Mouse (Mus musculus) liver, adult 2 months (tissue): ENCODE measurements around the gene Med11. TPM values are rescaled to one million over a fixed set of nuclear protein-coding genes. Genes with fewer than 3 reads are reported as not detected.

Experiments used
- DNase-seq: peaks from one replicate; pipeline ENCODE4 v3.0.0-alpha.2; 2011; ENCODE audit warnings: low read depth, low spot score; ENCODE audit errors: extremely low read depth
- H3K27ac ChIP-seq: fragments of 200-500 bp; replicated peaks from 2 replicates; pipeline ENCODE4 v1.5.1; 2012; ENCODE audit warnings: low read depth, mild to moderate bottlenecking, control low read depth, inconsistent platforms, low read length; ENCODE audit not compliant: insufficient read depth
- H3K27me3 ChIP-seq: fragments of 200-500 bp; 2 replicates; pipeline ENCODE4 v1.6.1; 2012; ENCODE audit warnings: mild to moderate bottlenecking, moderate library complexity, low read length, inconsistent platforms; ENCODE audit not compliant: control insufficient read depth, insufficient read depth
- H3K36me3 ChIP-seq: fragments of 200-500 bp; 2 replicates; pipeline ENCODE4 v1.6.1; 2012; ENCODE audit warnings: low read length, inconsistent platforms; ENCODE audit not compliant: control insufficient read depth, insufficient read depth
- H3K4me1 ChIP-seq: fragments of 200-500 bp; 2 replicates; pipeline ENCODE4 v1.6.1; 2011; ENCODE audit warnings: low read length; ENCODE audit not compliant: control insufficient read depth, insufficient read depth
- H3K4me3 ChIP-seq: fragments of 200-500 bp; 2 replicates; pipeline ENCODE4 v1.5.1; 2011; ENCODE audit warnings: low read depth, mild to moderate bottlenecking, control low read depth, low read length, moderate library complexity; ENCODE audit not compliant: insufficient read depth
- H3K79me2 ChIP-seq: fragments of 200-500 bp; 2 replicates; pipeline ENCODE4 v1.6.1; 2012; ENCODE audit warnings: inconsistent platforms, mild to moderate bottlenecking, low read length, moderate library complexity; ENCODE audit not compliant: control insufficient read depth, insufficient read depth
- H3K9ac ChIP-seq: fragments of 200-500 bp; 2 replicates; pipeline ENCODE4 v1.6.1; 2012; ENCODE audit warnings: low read depth, mild to moderate bottlenecking, control low read depth, inconsistent platforms, low read length
- CTCF ChIP-seq: fragments of 200-500 bp; IDR thresholded peaks from 2 replicates; pipeline ENCODE4 v1.5.1; 2011; ENCODE audit warnings: low read depth, low read length, control low read depth
- POLR2A ChIP-seq: fragments of 200-500 bp; IDR thresholded peaks from 2 replicates; pipeline ENCODE4 v1.6.1; 2011; ENCODE audit warnings: low read length, control low read depth; ENCODE audit not compliant: insufficient read depth; ENCODE audit errors: extremely low read depth
- WGBS: fragments of 180-500 bp; shearing (Covaris S2); methylation state at CpG from one replicate; pipeline ENCODE4 v1.1.7; 2018; 5-methylcytosine and 5-hydroxymethylcytosine counted together
- polyA plus RNA-seq: library from polyadenylated mRNA; depleted of rRNA; stranded (reverse); fragments of >200 nt; gene quantifications from 2 replicates; pipeline ENCODE4 v1.2.3, GENCODE M21; 2012; rRNA removed
- total RNA-seq: library from RNA; depleted of rRNA; stranded (reverse); fragments of >200 nt; gene quantifications from 2 replicates; pipeline ENCODE4 v1.2.3, GENCODE M21; 2014; rRNA removed

Gene Med11
- total RNA-seq (11.2 and 13.3 TPM in 2 replicates), polyA plus RNA-seq (9.4 and 10.4 TPM in 2 replicates)

- Histone ChIP-seq H3K27ac (peak within 1 kb of the TSS; percentile 94), H3K36me3 (0 out of 2 replicates have a peak, but pooled peaks cover 2% of the 10 kb centered on the region), H3K9ac (peak within 1 kb of the TSS; percentile 88), H3K4me3 (peak within 1 kb of the TSS; percentile 82), H3K79me2 (no peaks in the 10 kb centered on the region), H3K27me3 (no peaks in the 10 kb centered on the region), H3K4me1 (no peaks in the 10 kb centered on the region)
- TF ChIP-seq CTCF (peak; percentile 95), POLR2A (peak; percentile 28; the same call in 1 of the 2 replicates)
- WGBS: under 1% methylated on average over 46 of the region's 46 CpGs
- DNase-seq: peak; percentile 93
Observed at GRCm38 (mm10) chr11:70451797-70452498, at the start of gene Med11. Med11 (plus strand) TSS chr11:70451919.

GRCm38 (mm10) chr11:70403598-70403997 is 48.1 kb upstream of the Med11 start:
- peaks cover 5% of the 10 kb centered on the region; the same call in 1 of the 2 replicates for H3K79me2 ChIP-seq
- 72% methylated on average over 2 of the region's 2 CpGs for WGBS
- TF ChIP-seq POLR2A: no peak
- no peak for TF ChIP-seq CTCF
- H3K36me3 ChIP-seq: peaks cover 20% of the 10 kb centered on the region
- H3K27ac ChIP-seq: no peak overlapping the region
- no peak overlapping the region for H3K9ac ChIP-seq
- DNase-seq: peak; percentile 48
- no peaks in the 10 kb centered on the region for H3K4me1 ChIP-seq
- no peak overlapping the region for H3K4me3 ChIP-seq
- H3K27me3 ChIP-seq: no peaks in the 10 kb centered on the region

- peak; percentile 62 for DNase-seq
- TF ChIP-seq CTCF (no peak), POLR2A (0 out of 2 replicates have a peak, but pooled peaks have one; percentile 45)
- Histone ChIP-seq H3K79me2 (peaks cover 14% of the 10 kb centered on the region), H3K9ac (peak within 1 kb of the TSS; percentile 81), H3K4me1 (no peaks in the 10 kb centered on the region; the same call in 1 of the 2 replicates), H3K27ac (0 out of 2 replicates have a peak within 1 kb of the TSS, but pooled peaks have one; percentile 10), H3K36me3 (0 out of 2 replicates have a peak, but pooled peaks cover 1% of the 10 kb centered on the region), H3K27me3 (no peaks in the 10 kb centered on the region), H3K4me3 (peak within 1 kb of the TSS; percentile 71)
- under 1% methylated on average over 59 of the region's 59 CpGs for whole genome bisulfite sequencing
Observed at GRCm38 (mm10) chr11:70409594-70410296, 42.0 kb upstream of the Med11 start, which contains the start of gene Pelp1. Pelp1 (minus strand) TSS chr11:70410031.

GRCm38 (mm10) chr11:70410297-70410643 is 41.4 kb upstream of the Med11 start:
- DNase-seq: no peak
- no peak overlapping the region for H3K27ac ChIP-seq
- TF ChIP-seq POLR2A: no peak
- TF ChIP-seq CTCF: no peak
- WGBS: 63% methylated on average over 6 of the region's 6 CpGs
- H3K4me1 ChIP-seq: no peaks in the 10 kb centered on the region; the same call in 1 of the 2 replicates
- no peak overlapping the region for H3K9ac ChIP-seq
- no peaks in the 10 kb centered on the region for H3K36me3 ChIP-seq
- no peaks in the 10 kb centered on the region for H3K27me3 ChIP-seq
- peaks cover 14% of the 10 kb centered on the region for H3K79me2 ChIP-seq
- H3K4me3 ChIP-seq: peak overlapping the region; percentile 71; the same call in 1 of the 2 replicates

GRCm38 (mm10) chr11:70412591-70412990 is 39.1 kb upstream of the Med11 start:
- no peaks in the 10 kb centered on the region; the same call in 1 of the 2 replicates for H3K4me1 ChIP-seq
- no peaks in the 10 kb centered on the region for H3K36me3 ChIP-seq
- H3K9ac ChIP-seq: no peak overlapping the region
- no peak for DNase-seq
- WGBS: 83% methylated on average over 5 of the region's 5 CpGs
- no peak overlapping the region for H3K4me3 ChIP-seq
- TF ChIP-seq POLR2A: no peak
- TF ChIP-seq CTCF: no peak
- H3K27me3 ChIP-seq: no peaks in the 10 kb centered on the region
- no peak overlapping the region for H3K27ac ChIP-seq
- H3K79me2 ChIP-seq: peaks cover 10% of the 10 kb centered on the region

GRCm38 (mm10) chr11:70413961-70414360 is 37.8 kb upstream of the Med11 start:
- H3K9ac ChIP-seq: no peak overlapping the region
- no peak overlapping the region for H3K27ac ChIP-seq
- no peaks in the 10 kb centered on the region for H3K36me3 ChIP-seq
- H3K79me2 ChIP-seq: peaks cover 7% of the 10 kb centered on the region
- H3K27me3 ChIP-seq: no peaks in the 10 kb centered on the region
- TF ChIP-seq CTCF: peak; percentile 51
- no peak for TF ChIP-seq POLR2A
- WGBS: 2% methylated on average over 3 of the region's 3 CpGs
- peak; percentile 62 for DNase-seq
- H3K4me1 ChIP-seq: no peaks in the 10 kb centered on the region; the same call in 1 of the 2 replicates
- H3K4me3 ChIP-seq: no peak overlapping the region
